Mouse (Mus musculus): ENCODE results near the gene Col24a1. TPM values are rescaled to one million over a fixed set of nuclear protein-coding genes. Genes with fewer than 3 reads are reported as not detected.

Col24a1 gene
- total and polyA plus RNA-seq, 2 experiments from 2014 or later = 0.57 to 0.75 TPM

DNA sequence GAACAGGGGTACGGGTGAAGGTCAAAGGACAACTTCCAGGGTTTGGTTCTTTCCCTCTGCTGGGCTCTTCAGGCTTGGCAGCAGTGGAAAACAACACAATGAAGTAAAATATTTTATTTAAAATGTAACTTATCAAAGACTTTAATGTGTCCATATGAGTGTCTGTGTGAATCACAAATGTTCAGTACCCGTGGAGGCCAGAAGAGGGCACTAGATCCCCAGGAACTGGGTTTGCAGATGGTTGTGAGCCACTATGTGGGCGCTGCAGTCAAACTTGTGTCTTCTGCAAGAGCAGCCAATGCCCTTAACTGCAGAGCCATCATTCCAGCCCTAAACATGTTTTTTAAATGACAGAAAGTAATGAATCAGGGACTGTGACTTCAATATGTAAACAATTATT, 115.8 kb downstream of the Col24a1 start:
- TF ChIP-seq CTCF (IDR thresholded peaks at IDR 0.05; ENCODE audit: low read depth) (peak; percentile 45; the same call in 1 of the 2 replicates), EP300 (IDR thresholded peaks at IDR 0.05; ENCODE audit: low read depth) (no peak)
- Histone ChIP-seq H3K4me3 (ENCODE audit: low read depth, low read length) (no peak overlapping the region), H3K36me3 (replicated peaks; ENCODE audit: control insufficient read depth, insufficient read depth, low read length) (no peaks in the 10 kb centered on the region), H3K9me3 (replicated peaks; ENCODE audit: control insufficient read depth, low read length) (no peaks in the 10 kb centered on the region), H3K9ac (replicated peaks; ENCODE audit: low read depth, low read length) (no peak overlapping the region), H3K27ac (ENCODE audit: low read depth) (no peak overlapping the region), H3K4me1 (ENCODE audit: control insufficient read depth, insufficient read depth) (no peaks in the 10 kb centered on the region), H3K4me2 (ENCODE audit: low read depth, low read length) (no peak overlapping the region), H3K27me3 (ENCODE audit: control insufficient read depth, insufficient read depth, low read length) (no peaks in the 10 kb centered on the region; the same call in 1 of the 2 replicates)
- no peak for DNase-seq (ENCODE audit: low spot score)
- no peak for ATAC-seq (ENCODE audit: insufficient read depth, low read depth)
- 73% methylated on average over 3 of the region's 3 CpGs for WGBS

DNA sequence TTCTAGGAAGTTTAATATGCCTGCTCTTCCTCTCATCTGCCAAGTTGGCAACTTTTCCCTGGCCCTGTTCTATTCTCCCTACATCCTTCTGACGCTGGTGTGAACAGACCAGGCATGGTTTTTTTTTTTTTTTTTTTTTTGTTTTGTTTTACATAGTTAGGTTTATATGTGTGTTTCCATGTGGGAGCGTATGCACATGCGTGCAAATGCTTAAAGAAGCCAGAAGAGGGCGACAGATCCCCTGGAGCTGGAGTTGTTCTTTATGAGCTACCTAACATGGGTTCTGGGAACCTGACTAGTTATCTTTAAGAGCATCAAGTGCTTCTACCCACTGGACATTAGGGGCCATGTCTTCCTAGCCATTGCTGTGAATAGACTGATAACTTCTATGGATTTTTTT, 119.9 kb downstream of the Col24a1 start:
- Histone ChIP-seq H3K27ac (ENCODE audit: low read depth) (no peak overlapping the region), H3K4me1 (ENCODE audit: control insufficient read depth, insufficient read depth) (no peaks in the 10 kb centered on the region), H3K9me3 (replicated peaks; ENCODE audit: control insufficient read depth, low read length) (no peaks in the 10 kb centered on the region), H3K9ac (replicated peaks; ENCODE audit: low read depth, low read length) (no peak overlapping the region), H3K4me2 (ENCODE audit: low read depth, low read length) (no peak overlapping the region), H3K36me3 (replicated peaks; ENCODE audit: control insufficient read depth, insufficient read depth, low read length) (no peaks in the 10 kb centered on the region), H3K27me3 (ENCODE audit: control insufficient read depth, insufficient read depth, low read length) (no peaks in the 10 kb centered on the region), H3K4me3 (ENCODE audit: low read depth, low read length) (no peak overlapping the region)
- TF ChIP-seq CTCF (IDR thresholded peaks at IDR 0.05; ENCODE audit: low read depth) (peak; percentile 26; the same call in 1 of the 2 replicates), EP300 (IDR thresholded peaks at IDR 0.05; ENCODE audit: low read depth) (no peak)
- 44% methylated on average over 4 of the region's 4 CpGs for WGBS
- DNase-seq (ENCODE audit: low spot score) (no peak), ATAC-seq (ENCODE audit: insufficient read depth, low read depth) (no peak)

DNA sequence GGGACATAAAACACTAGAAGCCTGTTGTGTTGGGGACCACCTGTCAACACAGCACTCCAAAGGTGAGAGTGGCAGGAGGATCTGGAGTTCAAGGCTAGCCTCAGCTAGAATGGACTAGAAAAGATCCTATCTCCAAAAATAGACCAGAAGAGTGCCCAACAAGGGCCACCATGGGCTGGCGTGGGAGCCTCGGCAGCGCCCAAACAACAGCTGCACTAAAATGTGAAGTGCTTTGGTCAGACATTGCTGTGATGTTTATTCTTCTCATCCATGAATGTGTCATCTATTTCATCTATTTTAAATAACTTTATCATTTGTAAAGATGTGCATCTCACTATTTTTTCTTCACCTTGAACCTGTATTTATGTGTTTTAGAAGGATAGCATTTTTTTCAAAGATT, 122.1 kb downstream of the Col24a1 start:
- 80% methylated on average over 3 of the region's 3 CpGs for WGBS
- 0 out of 2 replicates have a peak, but pooled peaks cover 6% of the 10 kb centered on the region for H3K4me1 ChIP-seq (ENCODE audit: control insufficient read depth, insufficient read depth)
- TF ChIP-seq CTCF (IDR thresholded peaks at IDR 0.05; ENCODE audit: low read depth) = no peak
- no peak for TF ChIP-seq EP300 (IDR thresholded peaks at IDR 0.05; ENCODE audit: low read depth)
- no peak overlapping the region for H3K4me3 ChIP-seq (ENCODE audit: low read depth, low read length)
- no peaks in the 10 kb centered on the region for H3K9me3 ChIP-seq (replicated peaks; ENCODE audit: control insufficient read depth, low read length)
- no peak for ATAC-seq (ENCODE audit: insufficient read depth, low read depth)
- no peaks in the 10 kb centered on the region for H3K27me3 ChIP-seq (ENCODE audit: control insufficient read depth, insufficient read depth, low read length)
- no peak overlapping the region for H3K27ac ChIP-seq (ENCODE audit: low read depth)
- H3K9ac ChIP-seq (replicated peaks; ENCODE audit: low read depth, low read length) = no peak overlapping the region
- DNase-seq (ENCODE audit: low spot score) = no peak
- H3K4me2 ChIP-seq (ENCODE audit: low read depth, low read length) = no peak overlapping the region
- H3K36me3 ChIP-seq (replicated peaks; ENCODE audit: control insufficient read depth, insufficient read depth, low read length) = no peaks in the 10 kb centered on the region

DNA sequence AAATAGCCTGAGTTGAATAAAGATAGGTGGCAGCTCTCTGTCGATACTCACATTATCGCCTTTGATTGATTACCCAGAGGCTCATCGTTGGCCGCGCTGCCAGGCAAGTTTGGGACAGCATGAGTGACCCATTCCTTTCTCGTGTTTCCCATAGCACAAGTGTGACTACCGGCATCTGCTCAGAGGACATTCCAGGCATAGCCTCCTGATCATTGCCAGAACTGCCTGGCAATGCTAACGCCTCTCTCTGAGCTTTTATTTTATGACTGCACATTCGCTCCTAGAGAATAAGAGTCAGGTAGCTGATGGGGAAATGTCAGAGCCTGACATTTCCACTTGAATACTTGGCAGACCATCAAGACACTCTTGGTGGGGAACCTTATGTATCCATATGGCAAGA, 125.5 kb downstream of the Col24a1 start:
- H3K9ac ChIP-seq (replicated peaks; ENCODE audit: low read depth, low read length) = no peak overlapping the region
- H3K27me3 ChIP-seq (ENCODE audit: control insufficient read depth, insufficient read depth, low read length) = no peaks in the 10 kb centered on the region
- H3K36me3 ChIP-seq (replicated peaks; ENCODE audit: control insufficient read depth, insufficient read depth, low read length) = no peaks in the 10 kb centered on the region
- peak; percentile 72 for ATAC-seq (ENCODE audit: insufficient read depth, low read depth)
- H3K4me1 ChIP-seq (ENCODE audit: control insufficient read depth, insufficient read depth) = 0 out of 2 replicates have a peak, but pooled peaks cover 6% of the 10 kb centered on the region
- peak overlapping the region; percentile 23; the same call in 1 of the 2 replicates for H3K4me2 ChIP-seq (ENCODE audit: low read depth, low read length)
- peak; percentile 68 for DNase-seq (ENCODE audit: low spot score)
- TF ChIP-seq CTCF (IDR thresholded peaks at IDR 0.05; ENCODE audit: low read depth) (no peak), EP300 (IDR thresholded peaks at IDR 0.05; ENCODE audit: low read depth) (no peak)
- 0 out of 2 replicates have a peak overlapping the region, but pooled peaks have one; percentile 6 for H3K27ac ChIP-seq (ENCODE audit: low read depth)
- WGBS = 33% methylated on average over 9 of the region's 9 CpGs
- H3K4me3 ChIP-seq (ENCODE audit: low read depth, low read length) = no peak overlapping the region
- no peaks in the 10 kb centered on the region for H3K9me3 ChIP-seq (replicated peaks; ENCODE audit: control insufficient read depth, low read length)

DNA sequence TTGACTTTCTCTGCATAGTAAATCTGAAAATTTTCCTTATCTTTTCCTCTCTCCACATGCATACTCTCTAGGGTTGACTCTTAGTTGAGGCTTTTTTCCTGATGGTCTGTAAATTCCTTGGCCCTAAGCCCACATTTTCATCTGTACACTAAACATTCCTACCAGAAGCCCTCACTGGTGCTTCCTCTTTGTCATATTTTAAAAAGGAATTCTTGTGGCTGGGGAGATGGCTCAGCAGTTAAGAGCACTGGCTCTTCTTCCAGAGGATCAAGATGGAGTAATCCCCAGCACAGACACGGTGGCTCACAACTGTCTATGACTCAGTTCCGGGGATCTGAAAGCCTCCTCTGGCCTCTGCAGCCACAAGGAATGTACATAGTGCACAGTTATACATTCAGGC, 128.1 kb downstream of the Col24a1 start:
- Histone ChIP-seq H3K9ac (replicated peaks; ENCODE audit: low read depth, low read length) (no peak overlapping the region), H3K27me3 (ENCODE audit: control insufficient read depth, insufficient read depth, low read length) (no peaks in the 10 kb centered on the region), H3K4me3 (ENCODE audit: low read depth, low read length) (no peak overlapping the region), H3K27ac (ENCODE audit: low read depth) (no peak overlapping the region), H3K4me2 (ENCODE audit: low read depth, low read length) (no peak overlapping the region), H3K9me3 (replicated peaks; ENCODE audit: control insufficient read depth, low read length) (no peaks in the 10 kb centered on the region), H3K4me1 (ENCODE audit: control insufficient read depth, insufficient read depth) (0 out of 2 replicates have a peak, but pooled peaks cover 6% of the 10 kb centered on the region), H3K36me3 (replicated peaks; ENCODE audit: control insufficient read depth, insufficient read depth, low read length) (no peaks in the 10 kb centered on the region)
- TF ChIP-seq EP300 (IDR thresholded peaks at IDR 0.05; ENCODE audit: low read depth) (no peak), CTCF (IDR thresholded peaks at IDR 0.05; ENCODE audit: low read depth) (no peak)
- DNase-seq (ENCODE audit: low spot score) = no peak
- no peak for ATAC-seq (ENCODE audit: insufficient read depth, low read depth)
- WGBS = 40% methylated on average over 2 of the region's 2 CpGs

DNA sequence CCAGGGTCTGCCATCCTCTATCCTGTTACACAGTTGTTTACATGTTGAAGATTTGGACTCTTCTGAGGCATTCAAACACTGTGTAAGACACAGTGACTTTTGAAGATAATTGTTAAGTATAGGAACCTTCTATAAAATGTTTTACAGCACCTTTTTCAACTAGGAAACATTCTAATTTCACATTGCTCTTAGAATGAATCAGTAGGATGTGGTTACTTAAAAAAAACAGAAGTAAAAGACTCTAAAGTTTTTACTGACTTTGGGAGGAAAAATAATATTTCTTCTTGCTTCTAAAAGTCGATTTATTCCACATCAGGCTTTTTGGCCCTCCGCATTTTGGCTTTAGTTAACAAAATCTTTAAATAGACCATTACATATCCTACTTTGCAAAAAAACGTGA, 129.8 kb downstream of the Col24a1 start:
- Histone ChIP-seq H3K27me3 (ENCODE audit: control insufficient read depth, insufficient read depth, low read length) (no peaks in the 10 kb centered on the region), H3K36me3 (replicated peaks; ENCODE audit: control insufficient read depth, insufficient read depth, low read length) (no peaks in the 10 kb centered on the region), H3K27ac (ENCODE audit: low read depth) (no peak overlapping the region), H3K9me3 (replicated peaks; ENCODE audit: control insufficient read depth, low read length) (no peaks in the 10 kb centered on the region), H3K9ac (replicated peaks; ENCODE audit: low read depth, low read length) (no peak overlapping the region), H3K4me1 (ENCODE audit: control insufficient read depth, insufficient read depth) (0 out of 2 replicates have a peak, but pooled peaks cover 6% of the 10 kb centered on the region), H3K4me3 (ENCODE audit: low read depth, low read length) (no peak overlapping the region), H3K4me2 (ENCODE audit: low read depth, low read length) (no peak overlapping the region)
- DNase-seq (ENCODE audit: low spot score) = no peak
- no peak for ATAC-seq (ENCODE audit: insufficient read depth, low read depth)
- no peak for TF ChIP-seq EP300 (IDR thresholded peaks at IDR 0.05; ENCODE audit: low read depth)
- 74% methylated on average over 3 of the region's 3 CpGs for WGBS
